Mouse (Mus musculus) thymus, adult 2 months (tissue): ENCODE results near the gene Olfr204.

ENCODE experiments used
- CTCF ChIP-seq: fragments of 200-500 bp; IDR thresholded peaks from 2 replicates; pipeline ENCODE4 v1.5.1; 2012; ENCODE audit warnings: mild to moderate bottlenecking, control low read depth, low read length, moderate library complexity, borderline replicate concordance; ENCODE audit not compliant: control insufficient read depth, poor library complexity, insufficient read depth; ENCODE audit errors: extremely low read depth
- POLR2A ChIP-seq: fragments of 200-500 bp; IDR thresholded peaks from 2 replicates; pipeline ENCODE4 v1.6.1; 2012; ENCODE audit warnings: mild to moderate bottlenecking, low read length, control low read depth, moderate library complexity; ENCODE audit not compliant: control insufficient read depth, poor library complexity, insufficient read depth; ENCODE audit errors: extremely low read depth

- TF ChIP-seq CTCF (no peak), POLR2A (no peak)
Observed at GRCm38 (mm10) chr16:59298581-59298980, 19.5 kb downstream of the Olfr204 start, which contains the start of gene Olfr203.
